Mouse (Mus musculus) heart, postnatal 0 days (tissue): ENCODE data around the gene Crybg1.

ENCODE experiments used
- CTCF ChIP-seq: IDR thresholded peaks from 2 replicates; pipeline ENCODE4 v1.5.1; 2016; ENCODE audit warnings: antibody characterized with exemption, control low read depth, low read depth
- EP300 ChIP-seq: IDR thresholded peaks from 2 replicates; pipeline ENCODE4 v1.6.1; 2016; ENCODE audit warnings: antibody characterized with exemption, low read depth

GRCm38 (mm10) chr10:43916737-43917136, 231.9 kb downstream of the Crybg1 start:
- TF ChIP-seq CTCF (no peak), EP300 (no peak)
